Mouse (Mus musculus) brain, adult 2 months (tissue): ENCODE measurements at regions not wholly inside any gene's neighbourhood (a gene's known extent, or its start where the extent isn't known, plus 50 kb on each side); places are given as distances from the start of the nearest gene placed in this dataset.
"Not testable (repeated sequence)": the region's sequence is repeated elsewhere in the genome, so short reads cannot be mapped to it uniquely, and the experiment has no call there.

Experiments used
- DNase-seq: peaks from one replicate; pipeline ENCODE4 v3.0.0; 2011; ENCODE audit warnings: low read depth, low spot score

GRCm38 (mm10) chr4:23009196-23009595 is 521.0 kb upstream of the Pou3f2 start:
- not testable (repeated sequence) for DNase-seq

- DNase-seq: no peak
These were observed 510.8 kb upstream of the Pou3f2 start for GRCm38 (mm10) chr4:22998994-22999393.

GRCm38 (mm10) chr4:22997198-22997985 is 509.2 kb upstream of the Pou3f2 start:
- DNase-seq: peak; percentile 8

GRCm38 (mm10) chr4:22986763-22987468 is 498.8 kb upstream of the Pou3f2 start:
- no peak for DNase-seq

GRCm38 (mm10) chr4:22973585-22974116 is 485.5 kb upstream of the Pou3f2 start:
- peak; percentile 8 for DNase-seq

GRCm38 (mm10) chr4:22972784-22973584 is 484.8 kb upstream of the Pou3f2 start:
- peak; percentile 15 for DNase-seq

- peak; percentile 3 for DNase-seq
These were observed 483.0 kb upstream of the Pou3f2 start for GRCm38 (mm10) chr4:22971127-22971526.

- no peak for DNase-seq
These were observed 482.3 kb upstream of the Pou3f2 start for GRCm38 (mm10) chr4:22970495-22970894.

- DNase-seq: no peak
These were observed 461.3 kb upstream of the Pou3f2 start for GRCm38 (mm10) chr4:22949422-22949821.

GRCm38 (mm10) chr4:22948880-22949279 is 460.7 kb upstream of the Pou3f2 start:
- DNase-seq: no peak

GRCm38 (mm10) chr4:22946788-22947406 is 458.7 kb upstream of the Pou3f2 start:
- DNase-seq: peak; percentile 31

GRCm38 (mm10) chr4:22938302-22938701 is 450.1 kb upstream of the Pou3f2 start:
- peak; percentile 61 for DNase-seq

- DNase-seq: peak; percentile 93
These were observed 436.0 kb upstream of the Pou3f2 start for GRCm38 (mm10) chr4:22924181-22924580.

- DNase-seq: peak; percentile 77
These were observed 426.7 kb upstream of the Pou3f2 start for GRCm38 (mm10) chr4:22914886-22915285.

- no peak for DNase-seq
These were observed 404.5 kb upstream of the Pou3f2 start for GRCm38 (mm10) chr4:22892694-22893046.

- DNase-seq: peak; percentile 2
These were observed 404.0 kb upstream of the Pou3f2 start for GRCm38 (mm10) chr4:22891974-22892693.

- DNase-seq: peak; percentile 1
These were observed 392.5 kb upstream of the Pou3f2 start for GRCm38 (mm10) chr4:22880692-22881091.

- no peak for DNase-seq
These were observed 387.2 kb upstream of the Pou3f2 start for GRCm38 (mm10) chr4:22875392-22875791.

GRCm38 (mm10) chr4:22836124-22836445 is 347.9 kb upstream of the Pou3f2 start:
- DNase-seq: no peak

GRCm38 (mm10) chr4:22835381-22836123 is 347.4 kb upstream of the Pou3f2 start:
- peak; percentile 12 for DNase-seq
